In the genomic region with DNA sequence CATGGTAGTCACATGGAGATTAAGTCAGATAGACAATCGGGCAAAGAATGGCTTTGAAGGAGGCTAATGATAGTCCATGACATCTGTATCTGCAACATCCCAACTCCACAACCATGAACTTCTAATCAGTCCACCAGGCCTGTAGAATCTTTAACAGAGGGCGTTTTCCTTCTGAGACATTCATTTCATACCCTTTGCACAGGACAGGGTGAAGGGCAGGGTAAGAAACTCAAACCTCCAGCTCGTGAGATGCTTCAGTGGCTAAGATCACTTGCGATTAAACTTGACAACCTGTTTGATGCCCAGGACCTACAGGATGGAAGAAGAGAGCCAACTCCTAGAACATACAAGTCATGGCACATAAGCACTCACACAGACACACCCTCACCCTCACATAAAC, we compare ENCODE assay signal across 13 mouse cellular contexts.
"Had no signal": no experiment of that assay in that cellular context is flagged by ENCODE, and none has a peak within 500 bp of the region (broad histone marks: within the 10 kb centered on the region; RNA-seq: fewer than 3 reads in every experiment).

No protein-coding gene starts in this region.

- H3K4me2 ChIP-seq: intestine, embryonic 15.5 days; limb, embryonic 15.5 days; liver, embryonic 15.5 days; lung, embryonic 15.5 days; midbrain, embryonic 12.5 days; neural tube, embryonic 13.5 days; stomach, embryonic 15.5 days had no signal

- H3K4me3 ChIP-seq: intestine, embryonic 15.5 days; limb, embryonic 15.5 days; liver, embryonic 15.5 days; lung, embryonic 15.5 days; midbrain, embryonic 12.5 days; neural tube, embryonic 13.5 days; stomach, embryonic 15.5 days had no signal

- H3K27me3 ChIP-seq: intestine, embryonic 15.5 days; limb, embryonic 15.5 days; liver, embryonic 15.5 days; lung, embryonic 15.5 days; midbrain, embryonic 12.5 days; neural tube, embryonic 13.5 days; stomach, embryonic 15.5 days had no signal

- H3K9ac ChIP-seq: intestine, embryonic 15.5 days; limb, embryonic 15.5 days; liver, embryonic 15.5 days; lung, embryonic 15.5 days; midbrain, embryonic 12.5 days; neural tube, embryonic 13.5 days; stomach, embryonic 15.5 days had no signal

- DNase-seq: layer of hippocampus, adult 9-11 months; layer of hippocampus, postnatal 36 days; retina, postnatal 1 day; right cerebral cortex, postnatal 4 days; thymus, postnatal 36 days had no signal

- H3K9me3 ChIP-seq: intestine, embryonic 15.5 days; limb, embryonic 15.5 days; liver, embryonic 15.5 days; lung, embryonic 15.5 days; midbrain, embryonic 12.5 days; neural tube, embryonic 13.5 days; stomach, embryonic 15.5 days had no signal

- H3K36me3 ChIP-seq: intestine, embryonic 15.5 days; limb, embryonic 15.5 days; liver, embryonic 15.5 days; lung, embryonic 15.5 days; midbrain, embryonic 12.5 days; neural tube, embryonic 13.5 days; stomach, embryonic 15.5 days had no signal

- H3K4me1 ChIP-seq: intestine, embryonic 15.5 days; stomach, embryonic 15.5 days had no signal

- H3K27ac ChIP-seq: intestine, embryonic 15.5 days; limb, embryonic 15.5 days; liver, embryonic 15.5 days; midbrain, embryonic 12.5 days; neural tube, embryonic 13.5 days; stomach, embryonic 15.5 days had no signal

- ATAC-seq: midbrain, embryonic 16.5 days had no signal
